Mouse (Mus musculus) spleen, embryonic (tissue): ENCODE data around the gene Vps35l.

Experiments used
- CTCF ChIA-PET: fragments of 350-600 bp; sonication (Branson Sonifier 250); formaldehyde crosslinking; loops from one replicate; lab custom pipeline; 2022; lab: Charles Lee

Gene Vps35l

GRCm38 (mm10) chr7:118733225-118733624, 6.8 kb upstream of the Vps35l start:
- CTCF ChIA-PET = no interaction called here

GRCm38 (mm10) chr7:118738730-118739129, 1.3 kb upstream of the Vps35l start:
- CTCF ChIA-PET = interaction anchor here (0.8 kb wide), 1 partner anchor 544 kb away, joined by 17 read pairs; no protein-coding TSS in a partner anchor

GRCm38 (mm10) chr7:118740532-118741338, 709 bp downstream of the Vps35l start:
- CTCF ChIA-PET = interaction anchor here (0.9 kb wide), 1 partner anchor 255 kb away, joined by 3 read pairs; no protein-coding TSS in a partner anchor

- CTCF ChIA-PET = no interaction called here
Observed at GRCm38 (mm10) chr7:118742278-118742677, 2.3 kb downstream of the Vps35l start.

GRCm38 (mm10) chr7:118744766-118745165, 4.7 kb downstream of the Vps35l start:
- CTCF ChIA-PET = no interaction called here

- CTCF ChIA-PET = no interaction called here
Observed at GRCm38 (mm10) chr7:118747891-118748672, 8.1 kb downstream of the Vps35l start.

- CTCF ChIA-PET = no interaction called here
Observed at GRCm38 (mm10) chr7:118749706-118750105, 9.7 kb downstream of the Vps35l start.

- CTCF ChIA-PET = interaction anchor here (0.6 kb wide), 1 partner anchor 240 kb away, joined by 5 read pairs; no protein-coding TSS in a partner anchor
Observed at GRCm38 (mm10) chr7:118751625-118752024, 11.6 kb downstream of the Vps35l start.

- CTCF ChIA-PET = no interaction called here
Observed at GRCm38 (mm10) chr7:118755756-118756155, 15.7 kb downstream of the Vps35l start.

- CTCF ChIA-PET = interaction anchor here (0.6 kb wide), 2 partner anchors 15 to 239 kb away, joined by 3 to 5 read pairs; no protein-coding TSS in a partner anchor
Observed at GRCm38 (mm10) chr7:118756490-118757265, 16.7 kb downstream of the Vps35l start.

GRCm38 (mm10) chr7:118758369-118758768, 18.3 kb downstream of the Vps35l start:
- CTCF ChIA-PET = no interaction called here

- CTCF ChIA-PET = no interaction called here
Observed at GRCm38 (mm10) chr7:118759372-118759771, 19.3 kb downstream of the Vps35l start.

- CTCF ChIA-PET = no interaction called here
Observed at GRCm38 (mm10) chr7:118763939-118764338, 23.9 kb downstream of the Vps35l start.

GRCm38 (mm10) chr7:118764725-118765124, 24.7 kb downstream of the Vps35l start:
- CTCF ChIA-PET = no interaction called here

GRCm38 (mm10) chr7:118765604-118766003, 25.6 kb downstream of the Vps35l start:
- CTCF ChIA-PET = interaction anchor here (0.5 to 1.8 kb wide), 6 partner anchors 9 to 389 kb away, joined by 3 to 16 read pairs (median 3); no protein-coding TSS in a partner anchor

- CTCF ChIA-PET = interaction anchor here (0.5 to 1.8 kb wide), 7 partner anchors 8 to 388 kb away, joined by 3 to 16 read pairs (median 3); no protein-coding TSS in a partner anchor
Observed at GRCm38 (mm10) chr7:118766119-118766833, 26.2 kb downstream of the Vps35l start.

GRCm38 (mm10) chr7:118766834-118767224, 26.8 kb downstream of the Vps35l start:
- CTCF ChIA-PET = interaction anchor here (1.2 to 1.8 kb wide), 2 partner anchors 8 to 230 kb away, joined by 3 to 8 read pairs; no protein-coding TSS in a partner anchor

- CTCF ChIA-PET = no interaction called here
Observed at GRCm38 (mm10) chr7:118769208-118769607, 29.2 kb downstream of the Vps35l start.

GRCm38 (mm10) chr7:118769655-118770054, 29.6 kb downstream of the Vps35l start:
- CTCF ChIA-PET = no interaction called here

- CTCF ChIA-PET = no interaction called here
Observed at GRCm38 (mm10) chr7:118773027-118773426, 33.0 kb downstream of the Vps35l start.

- CTCF ChIA-PET = no interaction called here
Observed at GRCm38 (mm10) chr7:118775991-118776390, 36.0 kb downstream of the Vps35l start.
